Mouse (Mus musculus) liver, adult 2 months (tissue): ENCODE data around the gene Bmp6. TPM values are rescaled to one million over a fixed set of nuclear protein-coding genes. Genes with fewer than 3 reads are reported as not detected.

Source experiments
- DNase-seq: peaks from one replicate; pipeline ENCODE4 v3.0.0-alpha.2; 2011; ENCODE audit warnings: low read depth, low spot score; ENCODE audit errors: extremely low read depth
- H3K27ac ChIP-seq: fragments of 200-500 bp; replicated peaks from 2 replicates; pipeline ENCODE4 v1.5.1; 2012; ENCODE audit warnings: low read depth, mild to moderate bottlenecking, control low read depth, inconsistent platforms, low read length; ENCODE audit not compliant: insufficient read depth
- H3K27me3 ChIP-seq: fragments of 200-500 bp; 2 replicates; pipeline ENCODE4 v1.6.1; 2012; ENCODE audit warnings: mild to moderate bottlenecking, moderate library complexity, low read length, inconsistent platforms; ENCODE audit not compliant: control insufficient read depth, insufficient read depth
- H3K36me3 ChIP-seq: fragments of 200-500 bp; 2 replicates; pipeline ENCODE4 v1.6.1; 2012; ENCODE audit warnings: low read length, inconsistent platforms; ENCODE audit not compliant: control insufficient read depth, insufficient read depth
- H3K4me1 ChIP-seq: fragments of 200-500 bp; 2 replicates; pipeline ENCODE4 v1.6.1; 2011; ENCODE audit warnings: low read length; ENCODE audit not compliant: control insufficient read depth, insufficient read depth
- H3K4me3 ChIP-seq: fragments of 200-500 bp; 2 replicates; pipeline ENCODE4 v1.5.1; 2011; ENCODE audit warnings: low read depth, mild to moderate bottlenecking, control low read depth, low read length, moderate library complexity; ENCODE audit not compliant: insufficient read depth
- H3K79me2 ChIP-seq: fragments of 200-500 bp; 2 replicates; pipeline ENCODE4 v1.6.1; 2012; ENCODE audit warnings: inconsistent platforms, mild to moderate bottlenecking, low read length, moderate library complexity; ENCODE audit not compliant: control insufficient read depth, insufficient read depth
- H3K9ac ChIP-seq: fragments of 200-500 bp; 2 replicates; pipeline ENCODE4 v1.6.1; 2012; ENCODE audit warnings: low read depth, mild to moderate bottlenecking, control low read depth, inconsistent platforms, low read length
- CTCF ChIP-seq: fragments of 200-500 bp; IDR thresholded peaks from 2 replicates; pipeline ENCODE4 v1.5.1; 2011; ENCODE audit warnings: low read depth, low read length, control low read depth
- POLR2A ChIP-seq: fragments of 200-500 bp; IDR thresholded peaks from 2 replicates; pipeline ENCODE4 v1.6.1; 2011; ENCODE audit warnings: low read length, control low read depth; ENCODE audit not compliant: insufficient read depth; ENCODE audit errors: extremely low read depth
- WGBS: fragments of 180-500 bp; shearing (Covaris S2); methylation state at CpG from one replicate; pipeline ENCODE4 v1.1.7; 2018; 5-methylcytosine and 5-hydroxymethylcytosine counted together
- polyA plus RNA-seq: library from polyadenylated mRNA; depleted of rRNA; stranded (reverse); fragments of >200 nt; gene quantifications from 2 replicates; pipeline ENCODE4 v1.2.3, GENCODE M21; 2012
- total RNA-seq: library from RNA; depleted of rRNA; stranded (reverse); fragments of >200 nt; gene quantifications from 2 replicates; pipeline ENCODE4 v1.2.3, GENCODE M21; 2014

The Bmp6 gene
- total and polyA plus RNA-seq, 2 experiments = 2.6 to 2.9 TPM

DNA sequence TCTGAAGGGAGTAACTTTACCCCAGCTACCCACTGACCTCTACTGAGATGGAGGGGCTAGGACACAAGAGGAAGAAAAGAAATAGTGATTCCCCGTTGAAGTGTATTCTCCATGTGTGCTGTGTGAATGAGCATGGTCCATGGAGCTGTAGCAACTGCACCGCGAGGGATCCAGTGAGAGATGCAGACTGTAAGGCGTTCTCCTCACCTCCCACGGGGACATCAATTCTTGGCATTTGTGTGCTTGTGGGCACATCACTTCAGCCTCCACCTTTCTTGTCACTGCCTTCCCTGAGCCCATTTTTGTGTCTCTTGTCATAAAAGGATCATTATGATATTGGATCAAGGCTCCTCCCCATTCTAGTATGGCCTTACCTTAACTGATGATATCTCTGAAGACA, 34.9 kb downstream of the Bmp6 start:
- Histone ChIP-seq H3K79me2 (no peaks in the 10 kb centered on the region), H3K4me1 (no peaks in the 10 kb centered on the region), H3K4me3 (no peak overlapping the region), H3K9ac (no peak overlapping the region), H3K27me3 (no peaks in the 10 kb centered on the region), H3K36me3 (no peaks in the 10 kb centered on the region), H3K27ac (no peak overlapping the region)
- DNase-seq = no peak
- TF ChIP-seq POLR2A (no peak), CTCF (no peak)
- WGBS = 95% methylated on average over 5 of the region's 5 CpGs

DNA sequence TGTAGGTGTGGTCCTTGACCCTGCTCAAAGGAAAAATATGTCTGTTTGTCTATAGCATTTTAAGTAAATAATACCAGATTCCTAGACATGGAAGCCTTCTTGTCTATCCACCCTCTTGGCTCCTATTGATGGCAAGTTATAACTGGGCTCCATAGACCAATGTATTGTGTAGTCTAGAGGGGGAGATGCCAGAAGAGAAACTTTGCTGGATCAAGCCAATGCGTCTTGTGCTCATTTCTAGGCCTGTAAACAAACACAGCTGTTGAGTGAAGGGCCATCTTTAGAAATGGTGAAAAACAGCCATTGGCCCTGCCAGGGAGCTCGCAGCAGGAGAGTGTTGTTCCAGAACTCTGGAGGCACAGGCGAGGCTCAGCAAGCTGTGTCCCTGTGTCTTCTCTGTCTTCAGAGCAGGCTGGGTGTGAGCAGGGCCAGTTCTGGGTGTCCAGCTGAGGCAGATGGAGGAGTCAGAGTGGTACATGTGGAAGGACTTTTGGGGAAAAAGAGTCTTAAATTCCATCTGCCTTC, 41.2 kb downstream of the Bmp6 start:
- Histone ChIP-seq H3K27ac (no peak overlapping the region), H3K36me3 (no peaks in the 10 kb centered on the region), H3K4me1 (no peaks in the 10 kb centered on the region), H3K4me3 (no peak overlapping the region), H3K9ac (no peak overlapping the region), H3K79me2 (no peaks in the 10 kb centered on the region), H3K27me3 (no peaks in the 10 kb centered on the region)
- DNase-seq = no peak
- 89% methylated on average over 3 of the region's 3 CpGs for WGBS
- no peak for TF ChIP-seq POLR2A
- TF ChIP-seq CTCF = no peak

DNA sequence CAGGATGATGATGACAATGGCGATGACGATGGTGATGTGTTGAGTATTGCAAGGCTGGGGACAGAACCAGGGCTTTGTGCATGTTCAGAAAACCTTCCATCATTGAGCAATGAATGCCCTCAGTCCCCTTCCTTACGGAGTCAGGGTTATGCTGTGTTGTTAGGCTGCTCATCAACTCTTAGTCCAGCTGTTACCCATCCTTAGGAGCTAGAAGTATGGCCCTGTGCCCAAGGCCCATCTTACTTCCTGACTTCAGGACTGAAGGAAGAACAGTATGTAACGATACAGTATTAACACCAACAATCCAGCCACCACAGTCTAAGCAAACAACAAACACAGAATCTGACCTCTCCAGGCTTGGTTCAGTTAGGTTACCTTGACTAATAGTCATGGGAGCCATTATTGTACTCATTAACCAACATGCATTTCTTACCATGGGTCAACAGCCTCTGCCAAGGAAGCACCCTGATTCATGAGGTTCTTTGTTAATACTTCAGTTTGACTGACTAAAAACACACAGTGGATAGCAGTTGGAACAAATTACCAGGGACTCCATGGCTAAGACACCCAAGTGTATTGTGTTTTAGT, 42.6 kb downstream of the Bmp6 start:
- TF ChIP-seq POLR2A (no peak), CTCF (no peak)
- H3K79me2 ChIP-seq = no peaks in the 10 kb centered on the region
- H3K27me3 ChIP-seq = no peaks in the 10 kb centered on the region
- H3K27ac ChIP-seq = no peak overlapping the region
- DNase-seq = no peak
- no peaks in the 10 kb centered on the region for H3K4me1 ChIP-seq
- H3K36me3 ChIP-seq = no peaks in the 10 kb centered on the region
- whole genome bisulfite sequencing = 82% methylated on average over 4 of the region's 4 CpGs
- H3K4me3 ChIP-seq = no peak overlapping the region
- no peak overlapping the region for H3K9ac ChIP-seq

DNA sequence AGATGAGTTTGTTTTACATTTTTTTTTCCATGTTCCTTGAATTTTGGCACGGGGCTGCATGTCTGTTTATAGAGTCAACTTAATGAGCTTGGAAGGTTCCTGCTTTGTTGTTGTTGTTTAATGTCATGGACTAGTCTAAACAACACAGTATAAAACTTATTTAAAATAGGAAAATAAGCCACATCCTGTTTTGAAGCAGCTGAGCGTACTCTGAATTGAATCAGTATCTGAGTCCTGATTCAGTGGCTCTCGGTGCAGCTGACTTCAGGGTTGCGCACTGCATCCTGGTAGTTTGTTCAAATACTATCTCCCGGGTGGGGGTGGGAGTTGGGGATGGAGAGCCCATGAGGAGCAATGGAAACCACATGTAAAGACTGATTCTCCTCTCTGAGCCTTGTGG, 48.5 kb downstream of the Bmp6 start:
- 55% methylated on average over 5 of the region's 5 CpGs for WGBS
- no peaks in the 10 kb centered on the region for H3K4me1 ChIP-seq
- H3K79me2 ChIP-seq = no peaks in the 10 kb centered on the region
- H3K36me3 ChIP-seq = no peaks in the 10 kb centered on the region
- H3K27me3 ChIP-seq = no peaks in the 10 kb centered on the region
- no peak overlapping the region for H3K9ac ChIP-seq
- H3K4me3 ChIP-seq = no peak overlapping the region
- 0 out of 2 replicates have a peak overlapping the region, but pooled peaks have one; percentile 8 for H3K27ac ChIP-seq
- TF ChIP-seq CTCF (no peak), POLR2A (no peak)
- DNase-seq = no peak

DNA sequence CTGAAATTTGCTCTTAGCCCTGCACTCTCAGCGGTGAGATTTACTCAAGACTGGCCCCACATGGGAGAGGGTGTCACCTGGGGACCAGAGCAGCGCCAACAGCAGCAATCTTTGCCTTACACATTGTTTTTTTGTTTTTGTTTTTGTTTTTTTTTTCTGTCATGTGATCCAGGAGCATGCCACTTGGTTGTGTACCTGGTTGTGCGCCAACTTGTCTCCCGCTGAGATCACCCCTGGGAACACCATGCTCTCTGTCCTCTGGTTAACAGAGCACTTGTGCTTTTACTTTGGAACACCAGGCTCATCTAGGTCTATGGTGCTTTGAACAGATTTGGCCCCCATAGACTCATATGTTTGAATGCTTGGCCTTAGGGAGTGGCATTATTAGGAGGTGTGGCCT, 50.1 kb downstream of the Bmp6 start:
- 94% methylated on average over 4 of the region's 4 CpGs for WGBS
- no peak for DNase-seq
- TF ChIP-seq POLR2A (no peak), CTCF (no peak)
- H3K4me1 ChIP-seq = no peaks in the 10 kb centered on the region
- no peaks in the 10 kb centered on the region for H3K36me3 ChIP-seq
- no peak overlapping the region for H3K27ac ChIP-seq
- no peak overlapping the region for H3K9ac ChIP-seq
- H3K79me2 ChIP-seq = no peaks in the 10 kb centered on the region
- H3K27me3 ChIP-seq = no peaks in the 10 kb centered on the region
- no peak overlapping the region for H3K4me3 ChIP-seq

DNA sequence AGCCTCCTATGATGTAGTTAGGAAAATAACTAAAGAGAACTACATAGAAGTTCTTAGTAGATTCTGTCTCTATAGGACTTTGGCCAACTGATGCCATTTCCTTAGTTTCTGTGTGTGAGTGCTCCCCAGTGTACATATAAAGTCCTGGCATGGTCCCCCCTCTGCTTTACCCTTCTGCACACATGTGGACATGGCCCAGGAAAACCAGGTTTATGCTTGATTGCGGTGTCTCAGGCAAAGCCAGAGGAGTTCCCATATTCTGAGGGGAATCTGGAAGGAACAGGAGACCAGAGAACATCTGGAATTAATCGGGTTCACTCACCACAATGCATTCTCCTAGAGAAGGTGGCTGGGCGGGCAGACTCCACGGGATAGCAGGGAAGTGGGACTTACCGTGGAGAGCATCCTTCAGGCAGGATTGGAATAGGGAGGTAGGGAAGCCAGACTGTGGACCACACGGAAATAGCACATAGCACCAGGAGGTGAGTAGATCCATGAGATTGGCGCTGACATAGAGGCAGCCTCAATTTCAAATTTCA, 52.2 kb downstream of the Bmp6 start:
- no peak overlapping the region for H3K9ac ChIP-seq
- no peak for DNase-seq
- TF ChIP-seq POLR2A (no peak), CTCF (no peak)
- H3K4me3 ChIP-seq = no peak overlapping the region
- 91% methylated on average over 7 of the region's 7 CpGs for WGBS
- H3K4me1 ChIP-seq = no peaks in the 10 kb centered on the region
- H3K79me2 ChIP-seq = no peaks in the 10 kb centered on the region
- no peaks in the 10 kb centered on the region for H3K27me3 ChIP-seq
- H3K27ac ChIP-seq = no peak overlapping the region
- no peaks in the 10 kb centered on the region for H3K36me3 ChIP-seq
